Mouse (Mus musculus) bone marrow, adult 2 months (tissue): Measurements from ENCODE around the gene Tsfm.

Experiments used
- CTCF ChIP-seq: fragments of 200-500 bp; IDR thresholded peaks from 2 replicates; pipeline ENCODE4 v1.5.1; 2011; ENCODE audit warnings: low read length, control low read depth; ENCODE audit not compliant: control insufficient read depth, insufficient read depth
- POLR2A ChIP-seq: fragments of 200-500 bp; IDR thresholded peaks from 2 replicates; pipeline ENCODE4 v1.6.1; 2011; ENCODE audit warnings: low read depth, mild to moderate bottlenecking, control low read depth, low read length, borderline replicate concordance; ENCODE audit not compliant: control insufficient read depth

GRCm38 (mm10) chr10:127002765-127003164, 27.9 kb downstream of the Tsfm start:
- TF ChIP-seq CTCF (no peak), POLR2A (no peak)
